Mouse (Mus musculus) layer of hippocampus, adult 18-20 months (tissue): ENCODE data around the gene Coro2b. TPM values are rescaled to one million over a fixed set of nuclear protein-coding genes. Genes with fewer than 3 reads are reported as not detected.

Experiments used
- total RNA-seq, 2 experiments: library from RNA; stranded (reverse); gene quantifications; 2 replicates each; pipeline ENCODE4 v1.2.3; 2021

Gene Coro2b
- total RNA-seq, 2 experiments from 2014 or later = 214 to 231 TPM

Other genes starting within 250 kb of the Coro2b start
- gene Anp32a, start 195.8 kb downstream of the Coro2b start, total RNA-seq = 100 to 1,000 TPM; 318 to 326 TPM
- gene Itga11, start 140.8 kb upstream of the Coro2b start, total RNA-seq = 1 to 10 TPM; 3.2 to 4.3 TPM